Mouse (Mus musculus) E14TG2a.4 (cell line): Measurements from ENCODE around the gene Chrm4.

ENCODE experiments used
- H3K27me3 ChIP-seq: 2 replicates; pipeline ENCODE4 v1.6.1; 2014; ENCODE audit warnings: low read length, control low read depth; ENCODE audit not compliant: insufficient read depth
- H3K36me3 ChIP-seq: 2 replicates; pipeline ENCODE4 v1.6.1; 2014; ENCODE audit warnings: low read length, control low read depth; ENCODE audit not compliant: insufficient read depth
- H3K4me1 ChIP-seq: replicated peaks from 2 replicates; pipeline ENCODE4 v1.6.1; 2014; ENCODE audit warnings: low read depth, low read length, control low read depth
- H3K4me3 ChIP-seq: replicated peaks from 2 replicates; pipeline ENCODE4 v1.5.1; 2014; ENCODE audit warnings: mild to moderate bottlenecking, low read length
- H3K9me3 ChIP-seq: 2 replicates; pipeline ENCODE4 v1.6.1; 2014; ENCODE audit warnings: low read length, control low read depth
- CTCF ChIP-seq: conservative IDR thresholded peaks from 2 replicates; pipeline ENCODE4 v1.5.1; 2014; ENCODE audit warnings: low read length
- NANOG ChIP-seq: IDR thresholded peaks from 2 replicates; pipeline ENCODE4 v1.6.1; 2014; ENCODE audit warnings: borderline replicate concordance, low read length, mixed read lengths
- POU5F1 ChIP-seq: IDR thresholded peaks from 2 replicates; pipeline ENCODE4 v1.6.1; 2014; ENCODE audit warnings: low read length, borderline replicate concordance

Gene Chrm4

DNA sequence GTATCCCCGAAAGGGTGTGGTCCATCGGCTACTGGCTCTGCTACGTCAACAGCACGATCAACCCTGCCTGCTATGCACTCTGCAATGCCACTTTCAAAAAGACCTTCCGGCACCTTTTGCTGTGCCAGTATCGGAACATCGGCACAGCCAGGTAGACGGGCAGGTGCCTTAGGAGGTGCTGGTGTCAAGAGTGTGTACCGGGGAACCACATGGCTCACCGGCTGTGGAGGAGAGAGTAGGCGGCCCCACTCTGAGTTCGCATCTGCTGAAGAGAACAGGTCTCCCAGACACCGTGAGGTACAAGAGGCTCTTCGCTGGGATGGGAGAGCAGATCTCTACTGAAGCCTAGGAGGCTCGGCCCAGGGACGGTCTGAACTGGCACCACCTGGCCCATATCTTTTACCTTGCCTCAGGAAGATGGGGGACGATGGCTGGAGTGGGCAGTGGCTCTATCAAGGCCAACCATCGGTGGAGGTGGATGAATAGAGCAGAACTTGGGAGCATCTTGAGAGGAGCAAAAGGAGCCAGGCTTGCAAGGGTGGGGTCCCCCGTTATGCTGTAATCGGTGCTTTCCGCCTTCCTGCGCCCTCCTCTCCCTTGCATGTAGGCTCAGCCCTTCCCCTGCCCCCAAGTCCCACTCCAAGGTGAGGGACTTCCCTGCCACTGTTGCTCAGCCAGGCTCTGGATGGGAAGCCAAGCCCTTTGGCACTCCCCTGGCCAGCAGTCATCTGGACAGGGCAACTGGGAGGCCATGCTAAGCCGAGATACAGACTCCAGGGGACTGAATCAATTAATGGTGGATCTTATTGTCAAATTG lies 1.7 kb downstream of the Chrm4 start:
- TF ChIP-seq CTCF, result no peak
- no peak for TF ChIP-seq NANOG
- no peak for TF ChIP-seq POU5F1

GRCm38 (mm10) chr2:91929455-91929854 lies 2.4 kb downstream of the Chrm4 start:
- Histone ChIP-seq H3K4me1 (peaks cover 87% of the 10 kb centered on the region), H3K4me3 (peak overlapping the region; percentile 86; the same call in 1 of the 2 replicates), H3K36me3 (peaks cover 17% of the 10 kb centered on the region), H3K27me3 (peaks cover 46% of the 10 kb centered on the region), H3K9me3 (no peaks in the 10 kb centered on the region)
- no peak for TF ChIP-seq POU5F1
- no peak for TF ChIP-seq CTCF
- no peak for TF ChIP-seq NANOG

More for the DNA sequence above, 1.7 kb downstream of the Chrm4 start:
- Histone ChIP-seq H3K27me3 (peaks cover 53% of the 10 kb centered on the region), H3K4me1 (peaks cover 85% of the 10 kb centered on the region), H3K4me3 (peak overlapping the region; percentile 74), H3K9me3 (no peaks in the 10 kb centered on the region), H3K36me3 (peaks cover 10% of the 10 kb centered on the region)

DNA sequence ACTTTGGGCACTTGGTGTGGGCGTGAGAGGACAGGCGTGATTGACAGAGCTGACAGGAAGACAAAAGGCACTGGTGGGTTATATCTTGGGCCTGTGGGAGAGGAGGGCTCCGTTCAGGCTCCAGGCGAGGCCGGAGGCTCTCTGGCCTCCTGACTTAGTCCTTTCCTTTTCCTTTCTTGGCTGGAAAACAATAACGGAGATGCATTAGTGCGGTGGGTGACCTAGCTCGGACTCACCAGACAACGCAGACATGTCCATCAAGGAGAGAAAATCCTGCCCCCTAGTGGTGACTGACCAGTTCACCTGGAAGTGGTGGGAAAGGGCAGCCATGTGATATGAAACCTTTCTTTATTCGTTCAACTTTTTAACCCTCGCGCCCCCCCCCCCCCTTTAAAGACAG lies 2.9 kb downstream of the Chrm4 start:
- peaks cover 42% of the 10 kb centered on the region for H3K27me3 ChIP-seq
- TF ChIP-seq CTCF (peak; percentile 70), NANOG (no peak)
- H3K4me3 ChIP-seq, result peak overlapping the region; percentile 86
- no peaks in the 10 kb centered on the region for H3K9me3 ChIP-seq
- peaks cover 87% of the 10 kb centered on the region for H3K4me1 ChIP-seq
- peaks cover 22% of the 10 kb centered on the region for H3K36me3 ChIP-seq

GRCm38 (mm10) chr2:91930761-91931291 lies 3.8 kb downstream of the Chrm4 start:
- H3K36me3 ChIP-seq, result peaks cover 31% of the 10 kb centered on the region
- peak overlapping the region; percentile 86 for H3K4me3 ChIP-seq
- H3K27me3 ChIP-seq, result peaks cover 33% of the 10 kb centered on the region
- H3K4me1 ChIP-seq, result peaks cover 87% of the 10 kb centered on the region
- no peak for TF ChIP-seq CTCF
- no peak for TF ChIP-seq NANOG
- TF ChIP-seq POU5F1, result no peak
- no peaks in the 10 kb centered on the region for H3K9me3 ChIP-seq

GRCm38 (mm10) chr2:91931328-91932159 lies 4.5 kb downstream of the Chrm4 start:
- Histone ChIP-seq H3K4me3 (peak overlapping the region; percentile 86), H3K36me3 (peaks cover 38% of the 10 kb centered on the region), H3K4me1 (peaks cover 88% of the 10 kb centered on the region), H3K9me3 (no peaks in the 10 kb centered on the region), H3K27me3 (peaks cover 26% of the 10 kb centered on the region)
- no peak for TF ChIP-seq POU5F1

DNA sequence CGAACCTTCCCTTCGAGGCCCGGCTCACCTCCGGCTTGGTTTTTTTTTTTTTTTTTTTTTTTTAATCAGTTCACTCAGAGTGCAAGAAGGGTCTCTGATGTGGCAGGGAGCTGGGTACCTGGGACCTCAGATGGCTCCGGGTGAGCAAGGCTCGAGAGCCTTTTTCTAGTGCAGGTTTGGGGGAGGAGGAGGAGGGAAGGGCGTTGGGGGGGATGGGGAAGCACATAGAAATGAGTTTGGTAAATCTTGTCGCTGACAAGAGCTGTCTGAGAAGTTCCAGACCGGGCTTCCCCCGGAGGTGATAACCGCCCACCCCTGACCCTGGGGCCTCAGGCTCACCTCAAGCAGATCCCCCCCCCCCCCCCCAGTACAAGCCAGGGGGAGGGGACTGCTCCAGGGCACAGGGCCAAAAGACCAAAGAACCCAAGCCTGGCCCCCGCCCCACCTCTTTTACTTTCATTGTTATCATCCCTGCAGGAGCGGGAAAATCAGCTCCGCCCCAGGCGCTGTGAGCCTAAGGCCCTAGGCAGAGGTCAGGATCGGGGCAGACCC lies 5.2 kb downstream of the Chrm4 start, which contains the start of gene Mdk:
Gene Mdk (minus strand): TSS at position 138 of the 552 bp plus-strand sequence.
- TF ChIP-seq POU5F1, result no peak
- TF ChIP-seq NANOG, result no peak
- TF ChIP-seq CTCF, result no peak
- Histone ChIP-seq H3K9me3 (no peaks in the 10 kb centered on the region), H3K4me3 (peak within 1 kb of the TSS; percentile 86), H3K36me3 (peaks cover 45% of the 10 kb centered on the region), H3K4me1 (peaks cover 88% of the 10 kb centered on the region), H3K27me3 (peaks cover 20% of the 10 kb centered on the region)

DNA sequence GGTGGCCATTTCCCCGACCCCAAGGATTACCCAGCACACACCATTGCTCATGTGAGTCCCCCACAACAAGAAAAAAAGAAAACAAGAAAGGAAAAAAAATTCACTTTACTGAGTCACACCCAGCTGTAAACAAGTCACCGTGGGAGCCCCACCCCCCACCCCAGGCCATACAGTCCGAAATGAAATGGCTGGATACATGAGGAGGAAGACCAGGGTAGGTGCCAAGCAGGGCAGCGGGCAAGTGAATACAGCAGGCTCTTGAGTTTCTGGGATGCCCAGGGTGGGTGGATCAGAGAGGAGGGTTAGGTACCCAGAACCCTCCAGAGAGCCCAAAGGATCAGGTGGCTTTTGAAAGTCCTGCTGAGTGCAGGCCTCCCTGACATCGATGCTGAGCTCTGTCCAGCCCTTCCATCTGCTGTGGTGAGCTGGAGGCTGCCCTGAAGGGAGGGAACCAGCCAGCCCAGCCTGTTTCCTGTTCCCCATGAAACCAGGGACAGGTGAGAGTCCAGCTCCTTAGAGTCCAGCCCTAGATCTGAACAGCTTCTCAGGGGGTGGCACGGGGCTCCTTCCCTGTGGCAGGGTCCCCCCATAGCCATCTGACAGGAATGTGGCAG lies 5.8 kb downstream of the Chrm4 start:
- peaks cover 51% of the 10 kb centered on the region for H3K36me3 ChIP-seq
- H3K4me1 ChIP-seq, result peaks cover 89% of the 10 kb centered on the region
- H3K9me3 ChIP-seq, result no peaks in the 10 kb centered on the region
- peak overlapping the region; percentile 76 for H3K4me3 ChIP-seq
- TF ChIP-seq POU5F1 (no peak), CTCF (no peak), NANOG (no peak)
- H3K27me3 ChIP-seq, result peaks cover 15% of the 10 kb centered on the region

DNA sequence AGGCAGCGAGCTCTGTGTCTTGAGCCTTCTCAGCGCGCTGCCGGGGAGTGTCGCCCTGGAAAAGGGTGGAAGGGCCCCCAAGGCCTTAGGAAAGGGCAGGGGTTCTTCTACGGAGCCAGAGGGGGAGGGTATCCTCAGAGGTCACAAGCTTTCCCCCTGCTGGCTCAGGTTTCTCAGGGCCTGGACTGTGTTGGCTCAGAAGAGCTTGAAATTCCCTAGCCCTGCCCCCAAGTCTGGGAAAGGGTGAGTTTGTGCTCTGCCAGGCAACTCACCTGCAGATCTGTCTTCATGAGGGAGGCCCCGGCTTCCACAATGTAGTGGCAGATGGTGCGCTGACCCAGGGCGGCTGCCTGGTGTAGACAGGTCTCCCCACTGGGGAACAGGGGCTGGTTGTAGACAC lies 6.4 kb downstream of the Chrm4 start:
- peaks cover 89% of the 10 kb centered on the region for H3K4me1 ChIP-seq
- peaks cover 9% of the 10 kb centered on the region for H3K27me3 ChIP-seq
- TF ChIP-seq NANOG (no peak), CTCF (no peak), POU5F1 (no peak)
- H3K36me3 ChIP-seq, result peaks cover 57% of the 10 kb centered on the region
- peak overlapping the region; percentile 76 for H3K4me3 ChIP-seq
- H3K9me3 ChIP-seq, result no peaks in the 10 kb centered on the region
